In the genomic region with DNA sequence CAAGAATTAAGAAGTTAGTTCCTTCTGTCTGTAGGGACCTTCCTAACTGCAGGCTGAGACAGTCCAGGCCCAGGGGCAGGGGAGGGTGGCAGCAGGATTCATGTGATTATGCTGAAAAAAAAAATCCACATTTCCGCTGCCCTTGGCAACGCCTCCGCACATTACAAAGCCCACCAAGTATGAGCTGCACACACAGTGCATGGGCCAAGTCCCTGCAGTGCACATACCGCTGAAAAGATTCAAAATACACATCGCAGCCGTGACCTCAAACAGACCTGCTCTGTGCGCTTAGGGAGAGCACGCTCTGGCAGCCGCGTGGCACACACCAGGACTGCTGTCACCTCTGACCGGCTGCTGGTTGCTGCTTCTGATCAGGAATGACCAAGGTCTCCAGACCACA, we compare ENCODE assay signal across 10 mouse cellular contexts.
DNase-seq lines count a peak whose midpoint lies in the region; ATAC-seq and TF ChIP-seq lines count a peak whose summit lies in the region.
"Had no signal": no experiment of that assay in that cellular context is flagged by ENCODE, and none has a peak within 500 bp of the region (broad histone marks: within the 10 kb centered on the region; RNA-seq: fewer than 3 reads in every experiment).

No protein-coding gene starts in this region.

- no peaks in the 10 kb centered on the region for H3K9me3 ChIP-seq in lung, embryonic 14.5 days (ENCODE audit: low read depth, low read length)
- H3K9me3 ChIP-seq in midbrain, embryonic 10.5 days (replicated peaks) = no peaks in the 10 kb centered on the region
- no peaks in the 10 kb centered on the region for H3K9me3 ChIP-seq in stomach, postnatal 0 days (ENCODE audit: control insufficient read depth, low read length)
- H3K9me3 ChIP-seq: kidney, embryonic 15.5 days; stomach, embryonic 15.5 days had no signal

- H3K27ac ChIP-seq in lung, embryonic 14.5 days (ENCODE audit: low read depth) = peak overlapping the region; percentile 74
- peak overlapping the region; percentile 89 for H3K27ac ChIP-seq in midbrain, embryonic 10.5 days (replicated peaks)
- peak overlapping the region; percentile 41; the same call in 1 of the 2 replicates for H3K27ac ChIP-seq in stomach, postnatal 0 days (replicated peaks)
- H3K27ac ChIP-seq: heart, adult 2 months; kidney, embryonic 15.5 days; stomach, embryonic 15.5 days had no signal

- no peak for TF ChIP-seq CTCF in lung, embryonic 14.5 days (IDR thresholded peaks at IDR 0.05; ENCODE audit: low read depth)
- TF ChIP-seq CTCF in stomach, postnatal 0 days (IDR thresholded peaks at IDR 0.05; ENCODE audit: low read depth) = no peak

- no peaks in the 10 kb centered on the region for H3K36me3 ChIP-seq in lung, embryonic 14.5 days (ENCODE audit: insufficient read depth)
- peaks cover 54% of the 10 kb centered on the region for H3K36me3 ChIP-seq in midbrain, embryonic 10.5 days
- H3K36me3 ChIP-seq in stomach, postnatal 0 days (ENCODE audit: control insufficient read depth, insufficient read depth, low read length) = no peaks in the 10 kb centered on the region
- H3K36me3 ChIP-seq: kidney, embryonic 15.5 days; stomach, embryonic 15.5 days had no signal

- H3K4me2 ChIP-seq in lung, embryonic 14.5 days = no peak overlapping the region
- no peak overlapping the region for H3K4me2 ChIP-seq in stomach, postnatal 0 days (replicated peaks; ENCODE audit: low read depth)
- H3K4me2 ChIP-seq: kidney, embryonic 15.5 days; stomach, embryonic 15.5 days had no signal

- WGBS in lung, embryonic 14.5 days = 55% methylated on average over 11 of the region's 11 CpGs
- WGBS in midbrain, embryonic 10.5 days = 70% methylated on average over 11 of the region's 11 CpGs
- WGBS in stomach, postnatal 0 days = 36% methylated on average over 11 of the region's 11 CpGs

- TF ChIP-seq EP300 in stomach, postnatal 0 days (optimal IDR thresholded peaks at IDR 0.05) = no peak

- H3K4me3 ChIP-seq in lung, embryonic 14.5 days (ENCODE audit: low read depth, low read length) = no peak overlapping the region
- H3K4me3 ChIP-seq in midbrain, embryonic 10.5 days = no peak overlapping the region
- H3K4me3 ChIP-seq in stomach, postnatal 0 days (ENCODE audit: low read depth, low read length) = no peak overlapping the region
- H3K4me3 ChIP-seq: heart, adult 2 months; kidney, embryonic 15.5 days; stomach, embryonic 15.5 days had no signal

- peak; percentile 43 for DNase-seq in lung, embryonic 14.5 days
- no peak for DNase-seq in lung, postnatal 25 days (ENCODE audit: low spot score)
- DNase-seq in forelimb bud, embryonic 11.5 days (ENCODE audit: low read depth, low spot score) = peak; percentile 18
- no peak for DNase-seq in midbrain, embryonic 10.5 days (ENCODE audit: low spot score)
- DNase-seq in stomach, postnatal 0 days (ENCODE audit: low spot score) = peak; percentile 31
- no peak for DNase-seq in spleen, adult 12 weeks (ENCODE audit: low spot score)
- DNase-seq in layer of hippocampus, postnatal 25 days (ENCODE audit: extremely low spot score in 1 of 2, low spot score in 1 of 2) = no peak
- DNase-seq: heart, adult 2 months had no signal

- ATAC-seq in lung, embryonic 14.5 days (ENCODE audit: insufficient read depth) = no peak
- ATAC-seq in stomach, postnatal 0 days (ENCODE audit: low FRiP score, low TSS enrichment) = no peak

- peaks cover 27% of the 10 kb centered on the region for H3K4me1 ChIP-seq in lung, embryonic 14.5 days (ENCODE audit: insufficient read depth)
- H3K4me1 ChIP-seq in midbrain, embryonic 10.5 days = peaks cover 92% of the 10 kb centered on the region
- H3K4me1 ChIP-seq in stomach, postnatal 0 days (replicated peaks; ENCODE audit: control insufficient read depth, insufficient read depth) = peaks cover 7% of the 10 kb centered on the region

- H3K27me3 ChIP-seq in lung, embryonic 14.5 days (ENCODE audit: insufficient read depth, low read length) = no peaks in the 10 kb centered on the region
- peaks cover 49% of the 10 kb centered on the region for H3K27me3 ChIP-seq in midbrain, embryonic 10.5 days (ENCODE audit: low read depth, poor library complexity, severe bottlenecking)
- no peaks in the 10 kb centered on the region for H3K27me3 ChIP-seq in stomach, postnatal 0 days (ENCODE audit: control insufficient read depth, insufficient read depth, low read length)
- H3K27me3 ChIP-seq: kidney, embryonic 15.5 days; stomach, embryonic 15.5 days had no signal

- no peak overlapping the region for H3K9ac ChIP-seq in lung, embryonic 14.5 days
- H3K9ac ChIP-seq in stomach, postnatal 0 days (ENCODE audit: low read length) = no peak overlapping the region
- H3K9ac ChIP-seq: kidney, embryonic 15.5 days; stomach, embryonic 15.5 days had no signal

Comparison
In these comparisons a context has a peak if more than half of its experiments do, and no peak if none do; other contexts are left out.
1. DNase-seq: peak in lung, embryonic 14.5 days (single experiment), forelimb bud, embryonic 11.5 days (single experiment) and stomach, postnatal 0 days (single experiment); none in lung, postnatal 25 days (single experiment), midbrain, embryonic 10.5 days (single experiment), spleen, adult 12 weeks (single experiment) and layer of hippocampus, postnatal 25 days (0 of 2).
2. Peak in every context shown above with its lines, with median percentiles within 50 percentile points of each other: H3K27ac ChIP-seq.